Mouse (Mus musculus) stomach, embryonic 16.5 days (tissue): ENCODE measurements at regions not wholly inside any gene's neighbourhood (a gene's known extent, or its start where the extent isn't known, plus 50 kb on each side); places are given as distances from the start of the nearest gene placed in this dataset.
"Not testable (repeated sequence)": the region's sequence is repeated elsewhere in the genome, so short reads cannot be mapped to it uniquely, and the experiment has no call there.

Experiments
- ATAC-seq: fragments of 200-750 bp; cut with Nextera tagmentation; 2 replicates; pipeline ENCODE4 v1.8.0; 2017; ENCODE audit warnings: moderate number of reproducible peaks, moderate TSS enrichment; ENCODE audit not compliant: insufficient read depth, low FRiP score
- H3K27ac ChIP-seq: fragments of 300-500 bp; sonication (generic); 2 replicates; pipeline ENCODE4 v1.5.1; 2014; ENCODE audit warnings: low read length
- H3K27me3 ChIP-seq: fragments of 300-500 bp; sonication (generic); 2 replicates; pipeline ENCODE4 v1.6.1; 2014; ENCODE audit warnings: low read length, control low read depth, mixed read lengths; ENCODE audit not compliant: control insufficient read depth, insufficient read depth
- H3K36me3 ChIP-seq: fragments of 300-500 bp; sonication (generic); 2 replicates; pipeline ENCODE4 v1.6.1; 2014; ENCODE audit warnings: low read length; ENCODE audit not compliant: control insufficient read depth, insufficient read depth
- H3K4me1 ChIP-seq: fragments of 300-500 bp; sonication (generic); 2 replicates; pipeline ENCODE4 v1.6.1; 2014; ENCODE audit warnings: low read length, control low read depth, mixed read lengths; ENCODE audit not compliant: control insufficient read depth, insufficient read depth
- H3K4me2 ChIP-seq: fragments of 300-500 bp; sonication (generic); 2 replicates; pipeline ENCODE4 v1.6.1; 2014; ENCODE audit warnings: low read depth, low read length, mixed read lengths
- H3K4me3 ChIP-seq: fragments of 300-500 bp; sonication (generic); replicated peaks from 2 replicates; pipeline ENCODE4 v1.5.1; 2014; ENCODE audit warnings: mild to moderate bottlenecking, low read length
- H3K9ac ChIP-seq: fragments of 300-500 bp; sonication (generic); 2 replicates; pipeline ENCODE4 v1.6.1; 2014; ENCODE audit warnings: low read length
- H3K9me3 ChIP-seq: fragments of 300-500 bp; sonication (generic); replicated peaks from 2 replicates; pipeline ENCODE4 v1.6.1; 2016; ENCODE audit warnings: low read length, control low read depth; ENCODE audit not compliant: control insufficient read depth
- WGBS: fragments of 180-500 bp; shearing (Covaris S2); extraction: QIAGEN DNeasy Blood & Tissue Kit; methylation state at CpG from one replicate; pipeline ENCODE4 v1.1.7; 2014; 5-methylcytosine and 5-hydroxymethylcytosine counted together

GRCm38 (mm10) chr2:171985813-171986572 is 57.3 kb downstream of the Cbln4 start:
- Histone ChIP-seq H3K4me2 (no peak overlapping the region), H3K36me3 (no peaks in the 10 kb centered on the region), H3K4me3 (no peak overlapping the region), H3K27ac (no peak overlapping the region), H3K9ac (no peak overlapping the region), H3K4me1 (no peaks in the 10 kb centered on the region), H3K9me3 (no peaks in the 10 kb centered on the region), H3K27me3 (no peaks in the 10 kb centered on the region)
- 45% methylated on average over 8 of the region's 8 CpGs for WGBS
- ATAC-seq: no peak

GRCm38 (mm10) chr2:171969311-171969905 is 73.9 kb downstream of the Cbln4 start:
- Histone ChIP-seq H3K27ac (no peak overlapping the region), H3K27me3 (no peaks in the 10 kb centered on the region), H3K9me3 (no peaks in the 10 kb centered on the region), H3K4me2 (no peak overlapping the region), H3K36me3 (no peaks in the 10 kb centered on the region), H3K4me3 (no peak overlapping the region), H3K9ac (no peak overlapping the region), H3K4me1 (no peaks in the 10 kb centered on the region)
- ATAC-seq: no peak
- 67% methylated on average over 12 of the region's 13 CpGs for WGBS

GRCm38 (mm10) chr2:171946569-171947250 is 96.6 kb downstream of the Cbln4 start:
- no peaks in the 10 kb centered on the region for H3K27me3 ChIP-seq
- H3K4me3 ChIP-seq: no peak overlapping the region
- no peak for ATAC-seq
- H3K4me1 ChIP-seq: no peaks in the 10 kb centered on the region
- no peak overlapping the region for H3K27ac ChIP-seq
- no peaks in the 10 kb centered on the region for H3K36me3 ChIP-seq
- no peak overlapping the region for H3K9ac ChIP-seq
- WGBS: 72% methylated on average over 7 of the region's 7 CpGs
- no peaks in the 10 kb centered on the region for H3K9me3 ChIP-seq
- H3K4me2 ChIP-seq: no peak overlapping the region

- no peaks in the 10 kb centered on the region for H3K4me1 ChIP-seq
- no peak for ATAC-seq
- no peak overlapping the region for H3K4me3 ChIP-seq
- H3K9me3 ChIP-seq: no peaks in the 10 kb centered on the region
- no peaks in the 10 kb centered on the region for H3K27me3 ChIP-seq
- 86% methylated on average over 9 of the region's 9 CpGs for WGBS
- no peaks in the 10 kb centered on the region for H3K36me3 ChIP-seq
- H3K9ac ChIP-seq: no peak overlapping the region
- H3K4me2 ChIP-seq: no peak overlapping the region
- H3K27ac ChIP-seq: no peak overlapping the region
These were observed 100.6 kb downstream of the Cbln4 start for GRCm38 (mm10) chr2:171942671-171943070.

- ATAC-seq: no peak
- 56% methylated on average over 13 of the region's 13 CpGs for WGBS
These were observed 107.5 kb downstream of the Cbln4 start for GRCm38 (mm10) chr2:171935646-171936325.

GRCm38 (mm10) chr2:171920960-171921359 is 122.3 kb downstream of the Cbln4 start:
- Histone ChIP-seq H3K4me2 (no peak overlapping the region), H3K9ac (no peak overlapping the region), H3K9me3 (no peaks in the 10 kb centered on the region), H3K27me3 (no peaks in the 10 kb centered on the region), H3K36me3 (no peaks in the 10 kb centered on the region), H3K4me1 (no peaks in the 10 kb centered on the region), H3K4me3 (no peak overlapping the region), H3K27ac (no peak overlapping the region)
- 79% methylated on average over 5 of the region's 5 CpGs for WGBS
- no peak for ATAC-seq

More at GRCm38 (mm10) chr2:171935646-171936325, 107.5 kb downstream of the Cbln4 start:
- no peaks in the 10 kb centered on the region for H3K27me3 ChIP-seq
- H3K9ac ChIP-seq: no peak overlapping the region
- H3K4me3 ChIP-seq: no peak overlapping the region
- H3K9me3 ChIP-seq: no peaks in the 10 kb centered on the region
- no peaks in the 10 kb centered on the region for H3K4me1 ChIP-seq
- H3K4me2 ChIP-seq: no peak overlapping the region
- H3K36me3 ChIP-seq: no peaks in the 10 kb centered on the region
- H3K27ac ChIP-seq: no peak overlapping the region

GRCm38 (mm10) chr2:171887306-171887705 is 156.0 kb downstream of the Cbln4 start:
- no peaks in the 10 kb centered on the region for H3K4me1 ChIP-seq
- no peaks in the 10 kb centered on the region for H3K9me3 ChIP-seq
- H3K36me3 ChIP-seq: no peaks in the 10 kb centered on the region
- no peak for ATAC-seq
- H3K27ac ChIP-seq: no peak overlapping the region
- WGBS: 89% methylated on average over 3 of the region's 3 CpGs
- no peak overlapping the region for H3K4me3 ChIP-seq
- no peak overlapping the region for H3K9ac ChIP-seq
- no peaks in the 10 kb centered on the region for H3K27me3 ChIP-seq
- no peak overlapping the region for H3K4me2 ChIP-seq

- H3K4me2 ChIP-seq, H3K4me3 ChIP-seq, H3K27ac ChIP-seq, H3K4me1 ChIP-seq, H3K9ac ChIP-seq, H3K9me3 ChIP-seq, ATAC-seq, H3K27me3 ChIP-seq, H3K36me3 ChIP-seq: not testable (repeated sequence)
- WGBS: 82% methylated on average over 8 of the region's 8 CpGs
These were observed 163.9 kb downstream of the Cbln4 start for GRCm38 (mm10) chr2:171879238-171879960.
